Mouse (Mus musculus): ENCODE results near the gene Platr17.

DNA sequence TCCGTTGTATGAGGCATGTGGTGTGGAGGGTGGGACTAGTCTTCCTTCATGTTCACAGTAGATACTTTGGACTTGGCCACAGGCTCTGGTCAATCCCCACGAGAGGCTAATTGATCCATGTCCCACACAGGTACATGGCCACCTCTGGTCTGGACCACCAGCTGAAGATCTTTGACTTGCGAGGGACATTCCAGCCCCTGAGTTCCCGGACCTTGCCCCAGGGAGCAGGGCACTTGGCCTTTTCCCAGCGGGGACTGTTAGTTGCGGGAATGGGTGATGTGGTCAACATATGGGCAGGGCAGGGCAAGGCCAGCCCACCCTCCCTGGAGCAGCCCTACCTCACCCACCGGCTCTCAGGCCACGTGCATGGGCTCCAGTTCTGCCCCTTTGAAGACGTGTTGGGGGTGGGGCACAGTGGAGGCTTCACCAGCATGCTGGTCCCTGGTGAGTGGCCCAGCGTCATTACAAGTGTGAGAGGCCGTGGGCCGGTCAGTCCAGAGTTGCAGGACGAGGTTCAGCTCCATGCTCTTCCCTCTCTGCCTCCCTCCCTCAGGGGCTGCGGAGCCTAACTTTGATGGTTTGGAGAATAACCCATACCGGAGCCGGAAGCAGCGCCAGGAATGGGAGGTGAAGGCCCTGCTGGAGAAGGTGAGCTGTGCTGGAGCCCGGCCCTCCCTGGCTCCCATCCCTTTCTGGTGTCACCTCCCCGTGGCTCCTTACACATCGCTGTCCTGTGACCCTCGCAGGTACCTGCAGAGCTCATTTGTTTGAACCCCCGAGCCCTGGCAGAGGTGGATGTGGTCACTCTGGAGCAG, 43.4 kb downstream of the Platr17 start:
- TF ChIP-seq CTCF (IDR thresholded peaks at IDR 0.05; ENCODE audit: low read depth, low read length): no peak
- TF ChIP-seq GATA1 (IDR thresholded peaks at IDR 0.05; ENCODE audit: borderline replicate concordance, low read length): no peak
